Mouse (Mus musculus): ENCODE measurements around the gene Ubr4. TPM values are rescaled to one million over a fixed set of nuclear protein-coding genes. Genes with fewer than 3 reads are reported as not detected.

The Ubr4 gene
- polyA plus RNA-seq, 1 experiment from 2014 or later: 87.7 TPM

- 90% methylated on average over 5 of the region's 5 CpGs for WGBS
- ATAC-seq: no peak
Observed at GRCm38 (mm10) chr4:139400487-139400886, 48.1 kb downstream of the Ubr4 start.

GRCm38 (mm10) chr4:139403214-139403613 is 50.8 kb downstream of the Ubr4 start:
- H3K4me2 ChIP-seq (ENCODE audit: low read length): no peak overlapping the region
- H3K27ac ChIP-seq (ENCODE audit: low read length): no peak overlapping the region
- no peaks in the 10 kb centered on the region for H3K4me1 ChIP-seq (replicated peaks; ENCODE audit: control insufficient read depth, insufficient read depth, low read length)
- WGBS: 82% methylated on average over 14 of the region's 14 CpGs
- no peaks in the 10 kb centered on the region for H3K9me3 ChIP-seq (ENCODE audit: control insufficient read depth, low read length)
- ATAC-seq: no peak
- H3K9ac ChIP-seq (replicated peaks; ENCODE audit: low read depth, low read length): no peak overlapping the region
- peaks cover 51% of the 10 kb centered on the region for H3K36me3 ChIP-seq (ENCODE audit: control insufficient read depth, insufficient read depth)
- H3K27me3 ChIP-seq (replicated peaks; ENCODE audit: control insufficient read depth, insufficient read depth, low read length): no peaks in the 10 kb centered on the region
- H3K4me3 ChIP-seq (replicated peaks; ENCODE audit: low read length): no peak overlapping the region

More at GRCm38 (mm10) chr4:139400487-139400886, 48.1 kb downstream of the Ubr4 start:
- H3K4me2 ChIP-seq (ENCODE audit: low read length): no peak overlapping the region
- H3K27me3 ChIP-seq (replicated peaks; ENCODE audit: control insufficient read depth, insufficient read depth, low read length): no peaks in the 10 kb centered on the region
- no peaks in the 10 kb centered on the region for H3K9me3 ChIP-seq (ENCODE audit: control insufficient read depth, low read length)
- no peaks in the 10 kb centered on the region for H3K4me1 ChIP-seq (replicated peaks; ENCODE audit: control insufficient read depth, insufficient read depth, low read length)
- H3K27ac ChIP-seq (ENCODE audit: low read length): no peak overlapping the region
- H3K4me3 ChIP-seq (replicated peaks; ENCODE audit: low read length): no peak overlapping the region
- no peak overlapping the region for H3K9ac ChIP-seq (replicated peaks; ENCODE audit: low read depth, low read length)
- peaks cover 41% of the 10 kb centered on the region for H3K36me3 ChIP-seq (ENCODE audit: control insufficient read depth, insufficient read depth)

DNA sequence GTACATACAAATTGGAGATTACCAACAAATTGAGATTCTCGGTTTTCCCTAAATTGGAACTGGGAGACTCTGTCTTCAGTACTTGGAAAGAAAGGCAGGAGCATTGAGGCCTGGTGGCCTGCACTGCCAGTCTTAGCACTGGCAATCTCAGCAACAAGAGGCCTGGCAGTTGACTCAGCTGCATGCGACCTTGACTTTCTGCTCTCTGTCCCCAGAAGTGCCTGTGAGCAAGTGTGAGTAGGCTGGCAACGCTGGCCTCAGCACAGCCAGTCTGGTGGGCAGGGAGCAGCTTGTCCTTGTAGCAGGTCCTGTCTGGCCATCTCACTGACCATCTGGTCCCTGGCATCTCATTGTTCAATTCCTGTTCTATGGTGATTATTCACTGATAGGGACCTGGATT is 58.9 kb downstream of the Ubr4 start:
- no peaks in the 10 kb centered on the region for H3K9me3 ChIP-seq (ENCODE audit: control insufficient read depth, low read length)
- no peaks in the 10 kb centered on the region for H3K4me1 ChIP-seq (replicated peaks; ENCODE audit: control insufficient read depth, insufficient read depth, low read length)
- no peak overlapping the region for H3K27ac ChIP-seq (ENCODE audit: low read length)
- H3K4me3 ChIP-seq (replicated peaks; ENCODE audit: low read length): no peak overlapping the region
- no peaks in the 10 kb centered on the region for H3K27me3 ChIP-seq (replicated peaks; ENCODE audit: control insufficient read depth, insufficient read depth, low read length)
- H3K9ac ChIP-seq (replicated peaks; ENCODE audit: low read depth, low read length): no peak overlapping the region
- no peak overlapping the region for H3K4me2 ChIP-seq (ENCODE audit: low read length)
- peaks cover 63% of the 10 kb centered on the region for H3K36me3 ChIP-seq (ENCODE audit: control insufficient read depth, insufficient read depth)
- ATAC-seq: no peak
- 100% methylated on average over 3 of the region's 3 CpGs for WGBS

DNA sequence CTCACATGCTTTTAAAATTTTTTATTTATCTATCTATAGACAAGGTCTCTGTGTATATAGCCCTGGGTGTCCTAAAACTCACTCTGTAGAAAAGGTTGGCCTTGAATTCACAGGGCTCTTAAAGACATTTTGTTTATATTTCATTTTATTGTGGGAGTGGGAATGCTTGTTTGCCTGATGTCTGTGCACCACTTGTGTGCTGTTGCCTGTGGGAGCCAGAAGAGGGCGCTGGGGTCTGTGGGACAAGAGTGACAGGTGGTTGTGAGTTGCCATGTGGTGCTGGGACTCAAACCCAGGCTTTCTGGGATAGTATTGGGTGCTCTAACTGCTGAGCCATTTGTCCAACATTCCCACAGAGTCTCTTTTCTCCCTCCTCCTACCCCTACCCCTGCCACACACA is 65.5 kb downstream of the Ubr4 start:
- no peak overlapping the region for H3K4me2 ChIP-seq (ENCODE audit: low read length)
- H3K27me3 ChIP-seq (replicated peaks; ENCODE audit: control insufficient read depth, insufficient read depth, low read length): no peaks in the 10 kb centered on the region
- ATAC-seq: no peak
- WGBS: 68% methylated on average over 1 of the region's 1 CpGs
- no peaks in the 10 kb centered on the region for H3K4me1 ChIP-seq (replicated peaks; ENCODE audit: control insufficient read depth, insufficient read depth, low read length)
- no peak overlapping the region for H3K4me3 ChIP-seq (replicated peaks; ENCODE audit: low read length)
- no peak overlapping the region for H3K27ac ChIP-seq (ENCODE audit: low read length)
- peaks cover 69% of the 10 kb centered on the region for H3K36me3 ChIP-seq (ENCODE audit: control insufficient read depth, insufficient read depth)
- H3K9me3 ChIP-seq (ENCODE audit: control insufficient read depth, low read length): no peaks in the 10 kb centered on the region
- no peak overlapping the region for H3K9ac ChIP-seq (replicated peaks; ENCODE audit: low read depth, low read length)

DNA sequence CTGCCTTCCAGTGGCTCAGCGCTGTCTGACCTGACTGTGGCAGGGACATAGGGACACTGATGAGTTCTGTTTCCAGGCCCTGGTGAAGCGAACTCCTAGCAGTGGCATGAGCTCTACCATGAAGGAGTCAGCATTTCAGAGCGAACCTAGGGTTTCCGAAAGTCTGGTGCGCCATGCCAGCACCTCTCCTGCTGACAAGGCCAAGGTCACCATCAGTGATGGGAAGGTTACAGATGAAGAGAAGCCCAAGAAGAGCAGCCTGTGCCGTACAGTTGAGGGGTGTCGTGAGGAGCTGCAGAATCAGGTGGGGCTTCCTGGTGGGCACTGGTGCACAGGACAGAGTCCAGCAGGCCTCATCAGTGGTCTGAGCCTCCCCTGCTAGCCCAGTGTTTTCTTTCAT is 69.2 kb downstream of the Ubr4 start:
- Histone ChIP-seq H3K9ac (replicated peaks; ENCODE audit: low read depth, low read length) (no peak overlapping the region), H3K27me3 (replicated peaks; ENCODE audit: control insufficient read depth, insufficient read depth, low read length) (no peaks in the 10 kb centered on the region), H3K4me1 (replicated peaks; ENCODE audit: control insufficient read depth, insufficient read depth, low read length) (no peaks in the 10 kb centered on the region), H3K4me2 (ENCODE audit: low read length) (no peak overlapping the region), H3K9me3 (ENCODE audit: control insufficient read depth, low read length) (no peaks in the 10 kb centered on the region), H3K4me3 (replicated peaks; ENCODE audit: low read length) (no peak overlapping the region), H3K27ac (ENCODE audit: low read length) (no peak overlapping the region), H3K36me3 (ENCODE audit: control insufficient read depth, insufficient read depth) (peaks cover 67% of the 10 kb centered on the region)
- WGBS: 93% methylated on average over 7 of the region's 7 CpGs
- ATAC-seq: no peak

DNA sequence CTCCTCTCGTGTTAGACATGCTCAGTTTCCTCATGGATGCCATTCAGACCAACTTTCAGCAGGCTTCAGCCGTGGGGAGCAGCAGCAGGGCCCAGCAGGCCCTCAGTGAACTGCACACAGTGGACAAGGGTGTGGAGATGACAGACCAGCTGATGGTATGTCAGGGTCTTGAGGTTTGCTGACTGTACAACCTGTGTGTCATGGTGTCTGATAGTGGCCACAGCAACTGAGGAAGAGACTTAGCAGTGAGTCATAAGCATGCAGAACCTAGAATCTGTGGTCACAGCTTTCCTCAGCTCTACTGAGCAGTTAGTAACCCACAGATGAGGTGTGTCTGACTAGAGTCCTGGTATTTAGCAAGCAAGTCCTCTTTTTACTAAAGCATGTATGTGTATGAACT is 70.0 kb downstream of the Ubr4 start:
- Histone ChIP-seq H3K4me1 (replicated peaks; ENCODE audit: control insufficient read depth, insufficient read depth, low read length) (no peaks in the 10 kb centered on the region), H3K9ac (replicated peaks; ENCODE audit: low read depth, low read length) (no peak overlapping the region), H3K36me3 (ENCODE audit: control insufficient read depth, insufficient read depth) (peaks cover 66% of the 10 kb centered on the region), H3K4me3 (replicated peaks; ENCODE audit: low read length) (no peak overlapping the region), H3K9me3 (ENCODE audit: control insufficient read depth, low read length) (no peaks in the 10 kb centered on the region), H3K27ac (ENCODE audit: low read length) (no peak overlapping the region), H3K4me2 (ENCODE audit: low read length) (no peak overlapping the region), H3K27me3 (replicated peaks; ENCODE audit: control insufficient read depth, insufficient read depth, low read length) (no peaks in the 10 kb centered on the region)
- 87% methylated on average over 2 of the region's 2 CpGs for WGBS
- no peak for ATAC-seq

- Histone ChIP-seq H3K27me3 (replicated peaks; ENCODE audit: control insufficient read depth, insufficient read depth, low read length) (no peaks in the 10 kb centered on the region), H3K27ac (ENCODE audit: low read length) (no peak overlapping the region), H3K4me2 (ENCODE audit: low read length) (no peak overlapping the region)
Observed at GRCm38 (mm10) chr4:139423270-139423669, 70.9 kb downstream of the Ubr4 start.

DNA sequence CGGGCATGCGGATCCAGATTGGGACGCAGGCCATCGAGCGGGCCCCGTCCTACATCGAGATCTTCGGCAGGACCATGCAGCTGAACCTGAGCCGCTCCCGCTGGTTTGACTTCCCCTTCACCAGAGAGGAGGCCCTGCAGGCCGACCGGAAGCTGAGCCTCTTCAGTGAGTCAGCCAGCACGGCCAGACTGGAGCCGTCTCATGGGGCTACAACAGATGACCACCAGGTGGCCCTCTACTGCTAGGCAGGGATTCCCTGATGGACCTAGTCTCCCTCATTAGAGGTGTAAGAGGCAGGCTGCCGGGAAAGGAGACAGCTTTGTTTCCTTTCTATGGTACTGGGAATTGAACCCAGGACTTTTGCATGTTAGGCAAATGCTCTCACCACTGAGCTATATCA is 77.8 kb downstream of the Ubr4 start:
- no peak for ATAC-seq
- no peaks in the 10 kb centered on the region for H3K4me1 ChIP-seq (replicated peaks; ENCODE audit: control insufficient read depth, insufficient read depth, low read length)
- H3K4me2 ChIP-seq (ENCODE audit: low read length): no peak overlapping the region
- no peak overlapping the region for H3K4me3 ChIP-seq (replicated peaks; ENCODE audit: low read length)
- WGBS: 46% methylated on average over 15 of the region's 15 CpGs
- H3K9ac ChIP-seq (replicated peaks; ENCODE audit: low read depth, low read length): no peak overlapping the region
- peaks cover 53% of the 10 kb centered on the region for H3K36me3 ChIP-seq (ENCODE audit: control insufficient read depth, insufficient read depth)
- no peaks in the 10 kb centered on the region for H3K27me3 ChIP-seq (replicated peaks; ENCODE audit: control insufficient read depth, insufficient read depth, low read length)
- H3K9me3 ChIP-seq (ENCODE audit: control insufficient read depth, low read length): no peaks in the 10 kb centered on the region
- H3K27ac ChIP-seq (ENCODE audit: low read length): no peak overlapping the region

More at GRCm38 (mm10) chr4:139423270-139423669, 70.9 kb downstream of the Ubr4 start:
- Histone ChIP-seq H3K36me3 (ENCODE audit: control insufficient read depth, insufficient read depth) (peaks cover 65% of the 10 kb centered on the region), H3K4me3 (replicated peaks; ENCODE audit: low read length) (no peak overlapping the region), H3K4me1 (replicated peaks; ENCODE audit: control insufficient read depth, insufficient read depth, low read length) (no peaks in the 10 kb centered on the region), H3K9me3 (ENCODE audit: control insufficient read depth, low read length) (no peaks in the 10 kb centered on the region), H3K9ac (replicated peaks; ENCODE audit: low read depth, low read length) (no peak overlapping the region)
- WGBS: 82% methylated on average over 2 of the region's 2 CpGs
- no peak for ATAC-seq

- Histone ChIP-seq H3K36me3 (ENCODE audit: control insufficient read depth, insufficient read depth) (peaks cover 55% of the 10 kb centered on the region), H3K27me3 (replicated peaks; ENCODE audit: control insufficient read depth, insufficient read depth, low read length) (no peaks in the 10 kb centered on the region), H3K4me2 (ENCODE audit: low read length) (no peak overlapping the region)
Observed at GRCm38 (mm10) chr4:139430891-139431290, 78.5 kb downstream of the Ubr4 start.

More at GRCm38 (mm10) chr4:139430891-139431290, 78.5 kb downstream of the Ubr4 start:
- no peak for ATAC-seq
- Histone ChIP-seq H3K4me3 (replicated peaks; ENCODE audit: low read length) (no peak overlapping the region), H3K27ac (ENCODE audit: low read length) (no peak overlapping the region), H3K9ac (replicated peaks; ENCODE audit: low read depth, low read length) (no peak overlapping the region), H3K4me1 (replicated peaks; ENCODE audit: control insufficient read depth, insufficient read depth, low read length) (no peaks in the 10 kb centered on the region), H3K9me3 (ENCODE audit: control insufficient read depth, low read length) (no peaks in the 10 kb centered on the region)
- 44% methylated on average over 4 of the region's 4 CpGs for WGBS
